Mouse (Mus musculus) stomach, embryonic 14.5 days (tissue): ENCODE results near the gene Rp9. TPM values are rescaled to one million over a fixed set of nuclear protein-coding genes. Genes with fewer than 3 reads are reported as not detected.
A peak's percentile ranks its signal among the peaks of the same experiment; 100 is the strongest.

Experiments used
- ATAC-seq: fragments of 200-750 bp; cut with Nextera tagmentation; 2 replicates; pipeline ENCODE4 v1.8.0; 2017; ENCODE audit warnings: low read depth, moderate TSS enrichment; ENCODE audit not compliant: insufficient number of reproducible peaks, insufficient read depth, low FRiP score
- H3K27ac ChIP-seq: fragments of 300-500 bp; sonication (generic); 2 replicates; pipeline ENCODE4 v1.5.1; 2014; ENCODE audit warnings: mild to moderate bottlenecking, low read length, moderate library complexity, mixed read lengths
- H3K27me3 ChIP-seq: fragments of 300-500 bp; sonication (generic); 2 replicates; pipeline ENCODE4 v1.6.1; 2014; ENCODE audit warnings: low read length, control low read depth, mixed read lengths; ENCODE audit not compliant: control insufficient read depth, insufficient read depth
- H3K36me3 ChIP-seq: fragments of 300-500 bp; sonication (generic); 2 replicates; pipeline ENCODE4 v1.6.1; 2014; ENCODE audit warnings: mild to moderate bottlenecking, control low read depth, low read length, moderate library complexity, mixed read lengths; ENCODE audit not compliant: control insufficient read depth, insufficient read depth
- H3K4me1 ChIP-seq: fragments of 300-500 bp; sonication (generic); 2 replicates; pipeline ENCODE4 v1.6.1; 2014; ENCODE audit warnings: low read length, control low read depth, mixed read lengths; ENCODE audit not compliant: control insufficient read depth, insufficient read depth
- H3K4me2 ChIP-seq: fragments of 300-500 bp; sonication (generic); replicated peaks from 2 replicates; pipeline ENCODE4 v1.6.1; 2014; ENCODE audit warnings: low read depth, low read length, control low read depth
- H3K4me3 ChIP-seq: fragments of 300-500 bp; sonication (generic); 2 replicates; pipeline ENCODE4 v1.5.1; 2014; ENCODE audit warnings: low read depth, low read length, control low read depth
- H3K9ac ChIP-seq: fragments of 300-500 bp; sonication (generic); replicated peaks from 2 replicates; pipeline ENCODE4 v1.6.1; 2014; ENCODE audit warnings: low read depth, mild to moderate bottlenecking, control low read depth, low read length, moderate library complexity, mixed read lengths
- H3K9me3 ChIP-seq: fragments of 300-500 bp; sonication (generic); 2 replicates; pipeline ENCODE4 v1.6.1; 2016; ENCODE audit warnings: low read depth, low read length, control low read depth; ENCODE audit not compliant: control insufficient read depth
- WGBS: fragments of 180-500 bp; shearing (Covaris S2); extraction: QIAGEN DNeasy Blood & Tissue Kit; methylation state at CpG from one replicate; pipeline ENCODE4 v1.1.7; 2014; 5-methylcytosine and 5-hydroxymethylcytosine counted together
- polyA plus RNA-seq: library from polyadenylated mRNA; unstranded; fragments of >200 nt; fragmentation: Nextera tagmentation; extraction: Ambion mirVana; gene quantifications from 2 replicates; pipeline ENCODE4 v1.2.1, GENCODE M21; 2014

The Rp9 gene
- polyA plus RNA-seq, 1 experiment from 2014 or later: 84.9 TPM

- peak within 1 kb of the TSS; percentile 93 for H3K4me3 ChIP-seq
- peak within 1 kb of the TSS; percentile 76 for H3K4me2 ChIP-seq
- H3K27ac ChIP-seq: peak within 1 kb of the TSS; percentile 93
- H3K9ac ChIP-seq: peak within 1 kb of the TSS; percentile 75
- no peaks in the 10 kb centered on the region for H3K36me3 ChIP-seq
- WGBS: under 1% methylated on average over 42 of the region's 44 CpGs
- H3K9me3 ChIP-seq: no peaks in the 10 kb centered on the region
- no peaks in the 10 kb centered on the region for H3K27me3 ChIP-seq
- peak; percentile 96 for ATAC-seq
- H3K4me1 ChIP-seq: peaks cover 16% of the 10 kb centered on the region; the same call in 1 of the 2 replicates
Measured at GRCm38 (mm10) chr9:22389021-22389476, 80.5 kb downstream of the Rp9 start, which contains the start of gene Anln. Anln (minus strand) TSS chr9:22389188.

DNA sequence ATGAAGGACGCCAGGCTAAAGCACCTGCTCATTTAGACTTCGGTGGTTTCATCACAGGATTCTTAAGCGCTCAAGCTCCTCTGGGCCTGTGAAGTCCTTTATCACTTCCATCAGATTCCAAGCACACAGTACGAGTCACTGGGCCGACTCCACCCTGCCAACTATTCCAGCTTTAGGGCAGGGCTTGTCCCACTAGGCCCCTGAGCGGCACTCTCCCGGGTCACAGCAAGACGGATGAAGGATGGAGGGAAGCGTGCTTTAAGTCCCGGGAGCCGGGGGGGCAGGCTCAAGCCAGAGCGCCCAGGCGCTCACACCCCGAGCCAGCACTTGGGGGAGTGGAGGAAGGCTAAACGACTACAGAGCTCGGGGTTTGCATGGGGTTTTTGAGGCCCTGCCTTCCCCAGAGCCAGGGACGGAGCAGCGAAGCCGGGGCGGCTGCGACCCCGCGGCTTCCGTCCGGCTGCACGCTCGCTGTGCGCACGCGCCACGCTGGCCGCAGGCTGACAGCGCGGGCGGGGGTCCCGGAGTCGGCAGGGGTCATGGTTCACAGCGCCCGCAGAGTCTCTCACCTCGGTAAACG lies 81.1 kb downstream of the Rp9 start:
- Histone ChIP-seq H3K9ac (peak overlapping the region; percentile 57), H3K9me3 (no peaks in the 10 kb centered on the region), H3K4me3 (peak overlapping the region; percentile 93), H3K4me2 (peak overlapping the region; percentile 76), H3K4me1 (peaks cover 16% of the 10 kb centered on the region; the same call in 1 of the 2 replicates), H3K27ac (peak overlapping the region; percentile 93), H3K27me3 (no peaks in the 10 kb centered on the region), H3K36me3 (no peaks in the 10 kb centered on the region)
- peak; percentile 75 for ATAC-seq
- under 1% methylated on average over 41 of the region's 41 CpGs for WGBS

DNA sequence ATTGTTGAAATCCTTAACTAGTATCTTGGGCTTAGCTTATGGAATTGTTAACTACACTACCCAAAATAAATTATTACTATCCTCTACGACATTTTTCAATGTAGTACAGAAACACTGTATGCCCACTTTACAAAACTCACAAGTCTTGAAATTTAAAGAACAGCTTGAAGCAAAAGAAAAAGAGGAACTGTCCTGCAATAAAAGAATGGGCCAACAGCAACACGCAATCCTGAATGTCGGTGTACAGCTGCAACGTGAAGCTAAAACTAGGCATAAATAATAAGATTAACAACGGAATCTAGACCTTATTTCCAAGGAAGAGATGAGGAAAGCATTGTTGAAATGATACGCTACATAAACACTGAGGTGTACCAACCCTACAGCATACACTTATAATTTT lies 81.6 kb downstream of the Rp9 start:
- Histone ChIP-seq H3K4me2 (peak overlapping the region; percentile 76), H3K9ac (peak overlapping the region; percentile 57; the same call in 1 of the 2 replicates), H3K4me3 (peak overlapping the region; percentile 93), H3K27ac (peak overlapping the region; percentile 93; the same call in 1 of the 2 replicates), H3K36me3 (peaks cover 5% of the 10 kb centered on the region; the same call in 1 of the 2 replicates), H3K9me3 (no peaks in the 10 kb centered on the region), H3K27me3 (no peaks in the 10 kb centered on the region), H3K4me1 (peaks cover 16% of the 10 kb centered on the region; the same call in 1 of the 2 replicates)
- ATAC-seq: no peak
- 15% methylated on average over 6 of the region's 6 CpGs for WGBS

DNA sequence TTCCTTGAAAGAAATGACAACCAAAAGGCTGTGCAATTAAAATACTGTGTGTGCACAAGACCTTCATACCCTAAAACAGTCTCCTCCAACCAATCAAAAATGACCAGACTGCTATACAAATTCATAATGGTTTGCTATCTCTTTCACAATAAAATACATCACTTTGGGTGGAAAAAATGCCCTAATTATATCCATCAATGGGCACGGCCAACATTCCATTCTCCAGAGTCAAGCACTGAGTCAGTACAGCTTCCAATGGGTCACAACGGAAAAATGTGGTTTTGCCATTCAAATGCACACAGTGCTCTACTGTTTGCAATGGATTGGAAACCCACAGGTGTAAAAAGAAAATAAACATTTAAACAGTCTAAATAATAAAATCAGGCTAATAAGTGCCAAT lies 83.7 kb downstream of the Rp9 start:
- H3K4me1 ChIP-seq: peaks cover 16% of the 10 kb centered on the region; the same call in 1 of the 2 replicates
- no peak overlapping the region; the same call in 1 of the 2 replicates for H3K4me3 ChIP-seq
- no peaks in the 10 kb centered on the region for H3K27me3 ChIP-seq
- peaks cover 18% of the 10 kb centered on the region for H3K36me3 ChIP-seq
- H3K4me2 ChIP-seq: no peak overlapping the region
- no peaks in the 10 kb centered on the region for H3K9me3 ChIP-seq
- ATAC-seq: no peak
- H3K9ac ChIP-seq: no peak overlapping the region
- 69% methylated on average over 2 of the region's 2 CpGs for WGBS
- H3K27ac ChIP-seq: no peak overlapping the region; the same call in 1 of the 2 replicates

DNA sequence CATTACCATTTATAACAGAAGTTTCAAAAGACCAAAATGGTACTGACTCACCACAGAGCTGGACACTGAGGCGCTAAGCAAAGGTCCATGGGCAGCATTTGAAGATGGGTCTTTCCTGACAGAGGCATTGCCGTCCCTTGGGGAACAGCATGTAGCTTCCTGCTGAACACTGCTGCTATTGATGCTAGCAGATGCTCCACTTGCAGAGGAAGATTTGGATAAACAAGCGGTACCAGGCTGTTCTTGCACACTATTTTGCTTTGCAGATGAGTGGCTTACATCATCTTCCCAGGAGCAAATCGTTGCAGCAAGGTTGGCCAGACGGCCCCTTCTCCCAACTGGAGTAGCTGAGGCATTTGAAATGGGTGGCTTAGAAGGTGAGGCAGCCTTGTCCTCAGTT lies 93.5 kb downstream of the Rp9 start:
- H3K4me3 ChIP-seq: no peak overlapping the region
- H3K9me3 ChIP-seq: no peaks in the 10 kb centered on the region; the same call in 1 of the 2 replicates
- H3K27me3 ChIP-seq: no peaks in the 10 kb centered on the region
- H3K27ac ChIP-seq: no peak overlapping the region
- no peak overlapping the region for H3K4me2 ChIP-seq
- no peaks in the 10 kb centered on the region for H3K4me1 ChIP-seq
- ATAC-seq: no peak
- peaks cover 74% of the 10 kb centered on the region for H3K36me3 ChIP-seq
- WGBS: 89% methylated on average over 5 of the region's 5 CpGs
- H3K9ac ChIP-seq: no peak overlapping the region

DNA sequence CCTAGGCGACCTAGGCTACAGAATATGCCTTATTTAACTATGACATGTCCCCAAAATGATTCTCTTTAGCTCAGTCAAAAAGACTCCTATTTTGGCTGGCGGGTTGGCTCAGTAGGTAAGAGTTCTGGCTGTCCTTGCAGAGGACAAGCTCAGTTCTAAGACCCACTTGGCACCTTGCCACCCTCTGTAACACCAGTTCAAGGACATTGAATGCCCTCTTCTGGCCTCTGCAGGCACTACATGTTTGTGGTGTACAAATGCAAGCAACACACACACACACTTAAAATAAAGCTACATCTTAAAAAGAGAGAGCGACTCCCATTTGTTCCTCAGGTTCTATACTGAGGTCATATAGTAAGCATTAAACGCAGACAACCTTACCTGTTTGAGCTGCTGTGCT lies 96.8 kb downstream of the Rp9 start:
- 98% methylated on average over 4 of the region's 4 CpGs for WGBS
- Histone ChIP-seq H3K36me3 (peaks cover 69% of the 10 kb centered on the region), H3K4me2 (no peak overlapping the region), H3K27me3 (no peaks in the 10 kb centered on the region), H3K9me3 (no peaks in the 10 kb centered on the region), H3K27ac (no peak overlapping the region), H3K4me1 (no peaks in the 10 kb centered on the region), H3K4me3 (no peak overlapping the region), H3K9ac (no peak overlapping the region)
- ATAC-seq: no peak

DNA sequence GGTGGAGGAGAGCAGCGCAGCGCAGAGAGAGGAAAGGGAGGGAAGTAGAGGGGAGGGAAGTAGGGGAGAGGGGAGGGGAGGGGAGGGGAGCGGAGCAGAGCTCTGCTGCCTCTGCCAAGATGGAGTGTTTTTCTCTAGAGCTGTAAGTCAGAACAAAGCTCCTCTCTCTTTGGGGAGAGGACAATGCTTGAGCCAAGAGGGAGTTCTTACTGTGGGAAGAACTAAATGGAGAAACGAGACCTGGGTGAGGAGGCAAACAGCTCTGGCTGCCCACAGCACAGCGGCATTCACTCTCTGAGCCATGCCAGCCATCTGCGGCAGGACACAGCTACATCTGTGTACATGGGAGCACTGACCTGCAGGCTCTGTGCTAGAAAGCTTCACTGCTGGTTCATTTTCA lies 101.5 kb downstream of the Rp9 start:
- Histone ChIP-seq H3K4me1 (no peaks in the 10 kb centered on the region), H3K9ac (no peak overlapping the region), H3K9me3 (no peaks in the 10 kb centered on the region), H3K36me3 (peaks cover 68% of the 10 kb centered on the region), H3K27me3 (no peaks in the 10 kb centered on the region), H3K27ac (no peak overlapping the region), H3K4me3 (no peak overlapping the region), H3K4me2 (no peak overlapping the region)
- WGBS: 74% methylated on average over 6 of the region's 6 CpGs
- ATAC-seq: no peak

DNA sequence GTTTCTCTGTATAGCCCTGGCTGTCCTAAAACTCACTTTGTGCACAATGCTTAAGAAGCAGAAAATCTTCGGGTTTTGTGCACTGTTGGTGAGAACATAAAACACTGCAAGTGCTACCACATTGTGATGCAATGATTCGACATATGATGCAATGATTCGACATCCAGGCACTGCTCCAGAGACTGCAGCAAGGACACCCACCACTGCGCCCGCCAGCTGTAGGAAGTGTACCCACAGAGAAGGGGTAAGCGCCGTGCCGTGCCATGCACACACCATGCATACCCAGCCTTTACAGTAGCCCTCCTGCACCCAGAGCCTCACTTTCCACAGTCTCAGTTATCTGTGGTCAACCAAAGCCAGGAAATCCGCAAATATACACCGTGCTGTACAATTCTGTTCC lies 102.9 kb downstream of the Rp9 start:
- Histone ChIP-seq H3K9me3 (no peaks in the 10 kb centered on the region), H3K27me3 (no peaks in the 10 kb centered on the region), H3K27ac (no peak overlapping the region), H3K4me2 (no peak overlapping the region), H3K36me3 (peaks cover 65% of the 10 kb centered on the region), H3K4me1 (no peaks in the 10 kb centered on the region), H3K4me3 (no peak overlapping the region), H3K9ac (no peak overlapping the region)
- ATAC-seq: no peak
- WGBS: 95% methylated on average over 10 of the region's 10 CpGs

- no peak overlapping the region for H3K4me3 ChIP-seq
- H3K36me3 ChIP-seq: peaks cover 65% of the 10 kb centered on the region
Measured at GRCm38 (mm10) chr9:22366221-22366620, 103.3 kb downstream of the Rp9 start.

More at GRCm38 (mm10) chr9:22366221-22366620, 103.3 kb downstream of the Rp9 start:
- Histone ChIP-seq H3K27ac (no peak overlapping the region), H3K9me3 (no peaks in the 10 kb centered on the region), H3K4me1 (no peaks in the 10 kb centered on the region), H3K27me3 (no peaks in the 10 kb centered on the region), H3K4me2 (no peak overlapping the region), H3K9ac (no peak overlapping the region)
- WGBS: 87% methylated on average over 2 of the region's 2 CpGs
- no peak for ATAC-seq
